Mouse (Mus musculus) ES-Bruce4 (cell line): ENCODE measurements around the gene Ccdc151. TPM values are rescaled to one million over a fixed set of nuclear protein-coding genes. Genes with fewer than 3 reads are reported as not detected.

Source experiments
- H3K27ac ChIP-seq: 2 replicates; pipeline ENCODE4 v1.5.1; 2012; ENCODE audit warnings: low read length, inconsistent platforms; ENCODE audit not compliant: insufficient read depth
- H3K27me3 ChIP-seq: 2 replicates; pipeline ENCODE4 v1.6.1; 2012; ENCODE audit warnings: mild to moderate bottlenecking, low read length, inconsistent platforms; ENCODE audit not compliant: control insufficient read depth, poor library complexity, insufficient read depth, severe bottlenecking
- H3K36me3 ChIP-seq: 2 replicates; pipeline ENCODE4 v1.6.1; 2012; ENCODE audit warnings: inconsistent platforms, mild to moderate bottlenecking, low read length, moderate library complexity; ENCODE audit not compliant: control insufficient read depth, poor library complexity, insufficient read depth, severe bottlenecking
- H3K4me1 ChIP-seq: one replicate; pipeline ENCODE4 v1.8.1; 2011; ENCODE audit warnings: low read length; ENCODE audit not compliant: control insufficient read depth, insufficient read depth
- H3K4me3 ChIP-seq: 2 replicates; pipeline ENCODE4 v1.5.1; 2011; ENCODE audit warnings: low read depth, mild to moderate bottlenecking, low read length
- H3K9ac ChIP-seq: 2 replicates; pipeline ENCODE4 v1.6.1; 2012; ENCODE audit warnings: low read depth, mild to moderate bottlenecking, inconsistent platforms; ENCODE audit not compliant: poor library complexity, severe bottlenecking
- H3K9me3 ChIP-seq: replicated peaks from 2 replicates; pipeline ENCODE4 v1.6.1; 2012; ENCODE audit warnings: mild to moderate bottlenecking, low read length, inconsistent platforms; ENCODE audit not compliant: control insufficient read depth, poor library complexity, insufficient read depth, severe bottlenecking
- CTCF ChIP-seq: IDR thresholded peaks from one replicate; pipeline ENCODE4 v1.8.1; 2011; ENCODE audit warnings: low read depth, low read length
- EP300 ChIP-seq: IDR thresholded peaks from 2 replicates; pipeline ENCODE4 v1.6.1; 2011; ENCODE audit warnings: low read depth, low read length; ENCODE audit not compliant: insufficient read depth
- POLR2A ChIP-seq: IDR thresholded peaks from one replicate; pipeline ENCODE4 v1.8.1; 2011; ENCODE audit warnings: low read length; ENCODE audit not compliant: insufficient read depth
- polyA plus RNA-seq: library from polyadenylated mRNA; stranded (reverse); fragments of >200 nt; gene quantifications from 2 replicates; pipeline ENCODE4 v1.2.4, GENCODE M21; 2011; ENCODE audit warnings: low read depth; ENCODE audit not compliant: missing spikeins, insufficient read depth, insufficient read length

Ccdc151 gene
- polyA plus RNA-seq, 1 experiment, result 1.6 TPM

DNA sequence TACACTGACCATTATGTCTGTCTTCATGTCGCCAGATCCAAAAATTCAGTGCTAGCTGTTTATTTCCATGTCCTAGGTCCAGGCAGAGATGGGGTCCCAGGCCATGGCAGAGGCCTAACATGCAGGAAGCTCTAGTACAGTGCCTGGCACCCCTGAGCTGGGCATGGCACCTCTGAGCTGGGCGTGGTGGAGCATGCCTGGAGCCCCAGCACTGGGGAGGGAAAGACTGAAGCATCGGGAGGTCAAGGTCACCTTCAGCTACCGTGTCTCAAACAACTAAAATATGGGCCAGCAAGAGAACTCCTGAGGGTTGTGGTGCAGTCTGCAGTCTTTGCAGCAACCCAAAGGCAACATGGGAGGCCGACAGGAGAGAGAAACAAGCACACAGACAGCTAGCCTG lies 44.1 kb downstream of the Ccdc151 start:
- H3K9ac ChIP-seq, result no peak overlapping the region
- H3K4me1 ChIP-seq, result no peaks in the 10 kb centered on the region
- no peaks in the 10 kb centered on the region for H3K9me3 ChIP-seq
- no peaks in the 10 kb centered on the region for H3K27me3 ChIP-seq
- no peak for TF ChIP-seq POLR2A
- no peak for TF ChIP-seq EP300
- no peaks in the 10 kb centered on the region for H3K36me3 ChIP-seq
- no peak overlapping the region for H3K4me3 ChIP-seq
- no peak overlapping the region for H3K27ac ChIP-seq

DNA sequence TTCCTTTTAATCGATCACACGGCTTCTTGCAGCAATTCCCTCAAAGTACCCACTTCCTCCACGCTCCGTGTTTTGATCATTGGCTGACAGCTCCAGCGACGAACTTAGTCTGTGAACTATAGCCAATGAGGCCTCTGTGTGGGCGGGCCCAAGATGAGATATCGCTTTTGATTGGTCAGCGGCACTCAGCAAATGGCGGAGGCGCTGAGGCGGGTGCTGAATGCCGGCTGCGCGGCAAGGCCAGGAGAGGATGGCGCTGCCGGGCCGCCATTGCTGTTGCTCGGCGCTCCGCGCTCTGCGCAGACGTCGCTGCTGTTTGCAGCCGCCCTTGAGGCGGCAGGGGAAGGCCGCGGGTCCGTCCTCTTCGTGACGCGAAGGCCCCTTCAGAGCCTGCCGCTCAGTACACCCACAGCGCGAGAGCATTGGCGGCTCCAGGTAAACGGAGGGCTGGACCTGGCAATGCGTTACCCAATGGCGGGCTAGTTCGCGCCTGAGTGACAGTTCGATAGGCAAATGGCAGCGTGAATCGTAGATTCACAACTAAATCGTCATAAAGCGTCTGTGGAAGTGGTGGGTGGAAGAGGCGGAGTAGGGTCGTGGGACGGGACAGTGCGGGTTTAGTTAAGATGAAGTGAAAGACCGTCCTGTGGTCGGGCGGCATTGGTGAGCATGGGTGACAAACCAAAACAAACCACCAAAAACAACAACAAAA lies 46.7 kb downstream of the Ccdc151 start, which contains the start of gene Swsap1:
TSS of gene Swsap1 (plus strand) at position 186 of the 712 bp plus-strand sequence.
- H3K27me3 ChIP-seq, result no peaks in the 10 kb centered on the region
- H3K9me3 ChIP-seq, result no peaks in the 10 kb centered on the region
- H3K27ac ChIP-seq, result no peak within 1 kb of the TSS
- H3K4me3 ChIP-seq, result peak within 1 kb of the TSS; percentile 99
- no peaks in the 10 kb centered on the region for H3K4me1 ChIP-seq
- H3K36me3 ChIP-seq, result no peaks in the 10 kb centered on the region
- peak within 1 kb of the TSS; percentile 46 for H3K9ac ChIP-seq
- TF ChIP-seq POLR2A (peak; percentile 32), EP300 (no peak)

DNA sequence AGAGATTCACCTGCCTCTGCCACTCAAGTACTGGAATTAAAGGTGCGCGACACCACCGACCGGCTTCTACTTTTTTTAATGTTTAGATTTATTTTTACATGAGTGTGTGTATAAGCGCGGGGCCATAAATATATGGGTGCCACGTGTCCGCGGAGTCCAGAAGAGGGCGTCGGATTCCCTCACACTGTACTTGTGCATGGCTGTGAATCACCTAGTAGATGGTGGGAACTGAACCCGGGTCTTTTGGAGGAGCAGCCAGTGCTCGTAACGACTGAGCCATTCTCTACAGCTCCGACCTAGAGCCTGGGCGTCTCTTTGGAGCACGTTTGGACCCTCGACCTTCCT lies 47.2 kb downstream of the Ccdc151 start:
- TF ChIP-seq POLR2A (no peak), CTCF (peak; percentile 46)
- peak overlapping the region; percentile 46 for H3K9ac ChIP-seq

DNA sequence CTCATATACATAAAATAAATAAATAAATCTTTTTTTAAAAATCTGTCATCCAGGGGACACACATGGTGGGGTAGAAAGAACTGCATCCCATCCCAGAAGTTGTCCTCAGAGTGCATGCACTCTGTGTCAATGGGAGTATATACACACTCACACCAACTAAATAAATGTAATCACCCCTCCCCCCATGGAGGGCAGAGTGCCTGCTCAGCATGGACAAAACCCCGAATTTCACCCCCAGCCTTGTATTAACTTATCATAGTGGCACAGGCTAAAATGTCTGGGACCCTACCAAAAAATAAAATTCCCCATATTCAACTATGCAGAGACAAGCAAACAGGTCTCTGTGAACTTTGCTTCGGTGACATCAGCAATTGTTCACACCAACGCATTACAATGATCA lies 47.8 kb downstream of the Ccdc151 start:
- H3K27me3 ChIP-seq, result no peaks in the 10 kb centered on the region
- H3K4me1 ChIP-seq, result no peaks in the 10 kb centered on the region
- no peak for TF ChIP-seq CTCF
- no peak for TF ChIP-seq POLR2A
- TF ChIP-seq EP300, result no peak
- H3K36me3 ChIP-seq, result no peaks in the 10 kb centered on the region
- no peak overlapping the region for H3K4me3 ChIP-seq
- H3K27ac ChIP-seq, result no peak overlapping the region
- H3K9me3 ChIP-seq, result no peaks in the 10 kb centered on the region
- no peak overlapping the region for H3K9ac ChIP-seq

More for the DNA sequence above, 47.2 kb downstream of the Ccdc151 start:
- H3K9me3 ChIP-seq, result no peaks in the 10 kb centered on the region
- no peak overlapping the region for H3K27ac ChIP-seq
- H3K4me1 ChIP-seq, result no peaks in the 10 kb centered on the region
- peak overlapping the region; percentile 99 for H3K4me3 ChIP-seq
- H3K36me3 ChIP-seq, result no peaks in the 10 kb centered on the region
- no peaks in the 10 kb centered on the region for H3K27me3 ChIP-seq

DNA sequence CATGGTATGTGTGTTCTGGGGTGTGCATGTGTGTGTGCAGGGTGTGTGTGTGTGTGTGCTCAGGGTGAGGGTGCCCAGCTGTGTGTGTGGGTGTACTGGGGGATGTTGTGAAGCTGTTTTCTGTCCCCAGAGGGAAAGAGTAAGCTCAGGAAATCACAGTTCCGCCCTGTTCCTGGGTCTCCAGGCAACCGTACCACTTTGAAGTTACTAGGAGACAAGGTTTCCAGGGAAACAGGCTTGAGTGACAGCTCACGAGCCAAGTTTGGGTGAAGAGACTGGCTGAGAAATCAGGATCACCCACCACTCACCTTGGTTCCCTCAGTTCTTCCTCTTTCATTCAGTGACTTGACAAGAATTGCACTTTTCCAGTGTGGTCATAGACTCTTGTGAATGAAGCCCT lies 48.8 kb downstream of the Ccdc151 start:
- no peaks in the 10 kb centered on the region for H3K9me3 ChIP-seq
- no peak overlapping the region for H3K9ac ChIP-seq
- H3K27ac ChIP-seq, result no peak overlapping the region
- H3K4me1 ChIP-seq, result no peaks in the 10 kb centered on the region
- H3K27me3 ChIP-seq, result no peaks in the 10 kb centered on the region
- TF ChIP-seq POLR2A, result no peak
- no peak overlapping the region for H3K4me3 ChIP-seq
- no peaks in the 10 kb centered on the region for H3K36me3 ChIP-seq

DNA sequence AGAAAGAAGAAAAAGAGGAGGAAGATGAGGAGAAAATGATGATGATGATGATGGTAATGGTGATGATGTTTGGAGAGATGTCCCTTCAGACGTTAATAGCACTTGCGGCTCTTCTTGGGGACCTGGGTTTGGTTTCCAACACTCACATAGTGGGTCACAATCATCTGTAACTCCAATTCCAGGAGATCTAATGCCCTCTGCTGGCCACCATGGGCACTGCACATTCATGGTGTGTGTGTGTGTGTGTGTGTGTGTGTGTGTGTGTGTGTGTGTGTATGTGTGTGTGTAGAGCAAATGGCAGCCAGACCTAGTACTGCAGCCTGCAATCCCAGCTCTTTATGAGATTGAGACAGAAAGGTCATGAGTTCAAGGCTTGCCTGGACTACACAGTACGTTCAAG lies 50.5 kb downstream of the Ccdc151 start:
- Histone ChIP-seq H3K9ac (no peak overlapping the region), H3K27me3 (no peaks in the 10 kb centered on the region), H3K36me3 (no peaks in the 10 kb centered on the region), H3K4me1 (peaks cover 2% of the 10 kb centered on the region), H3K9me3 (no peaks in the 10 kb centered on the region), H3K4me3 (no peak overlapping the region), H3K27ac (no peak overlapping the region)
- TF ChIP-seq POLR2A (no peak), CTCF (peak; percentile 66)
